In the genomic region with DNA sequence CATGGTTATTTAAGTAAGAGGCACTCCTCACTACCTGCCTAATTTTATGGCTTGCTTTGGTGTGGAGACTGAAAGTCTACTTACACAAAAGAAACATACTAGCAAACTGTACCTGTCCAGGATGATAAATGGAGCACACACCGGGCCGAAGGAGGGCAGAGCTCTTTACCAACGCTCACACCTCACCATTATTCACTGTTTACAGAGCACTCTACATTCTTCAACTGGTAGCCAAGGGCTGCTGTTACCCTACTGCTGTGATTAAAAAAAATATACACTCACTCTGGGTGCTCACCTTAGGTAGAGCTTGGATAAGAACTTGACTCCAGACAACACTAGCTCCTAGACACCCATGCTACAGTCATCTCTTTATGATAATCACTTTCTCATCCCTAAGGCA, we compare ENCODE assay signal across 19 mouse cellular contexts. TPM values are rescaled to one million over a fixed set of nuclear protein-coding genes. Genes with fewer than 3 reads are reported as not detected.
A peak's percentile ranks its signal among the peaks of the same experiment; 100 is the strongest.
DNase-seq lines count a peak whose midpoint lies in the region; ATAC-seq and TF ChIP-seq lines count a peak whose summit lies in the region.
"Had no signal": no experiment of that assay in that cellular context is flagged by ENCODE, and none has a peak within 500 bp of the region (broad histone marks: within the 10 kb centered on the region; RNA-seq: fewer than 3 reads in every experiment).

No protein-coding gene starts in this region.

- H3K27ac ChIP-seq in gastrocnemius, adult 2 months = peak overlapping the region; percentile 92
- no peak overlapping the region for H3K27ac ChIP-seq in heart, embryonic 16.5 days (ENCODE audit: low read length)
- H3K27ac ChIP-seq in lung, postnatal 0 days (ENCODE audit: low read length) = peak overlapping the region; percentile 38; the same call in 1 of the 2 replicates
- H3K27ac ChIP-seq in stomach, embryonic 16.5 days (ENCODE audit: low read length) = peak overlapping the region; percentile 36; the same call in 1 of the 2 replicates
- H3K27ac ChIP-seq: neural tube, embryonic 12.5 days had no signal

- intact Hi-C loops in gastrocnemius, adult 2 months (cut with DNase I) = no loop called here

- DNase-seq in gastrocnemius, adult 2 months = no peak
- no peak for DNase-seq in gastrocnemius, postnatal 25 days
- DNase-seq in heart, adult 11 months = no peak
- DNase-seq in lung, postnatal 0 days (ENCODE audit: low spot score) = peak; percentile 76
- DNase-seq in lung, postnatal 14 days = no peak
- DNase-seq in ovary, postnatal 14 days (ENCODE audit: low spot score) = no peak
- DNase-seq: adrenal gland, adult 2 months; cerebellum, adult 9-11 months; gastrocnemius, postnatal 14 days; kidney, adult 18-20 months; kidney, postnatal 10 days; liver had no signal

- no peak for TF ChIP-seq CTCF in gastrocnemius, adult 2 months (IDR thresholded peaks at IDR 0.05)
- TF ChIP-seq CTCF in lung, postnatal 0 days (IDR thresholded peaks at IDR 0.05) = no peak

- H3K27me3 ChIP-seq in heart, embryonic 16.5 days (ENCODE audit: control insufficient read depth, insufficient read depth, low read length) = no peaks in the 10 kb centered on the region
- no peaks in the 10 kb centered on the region for H3K27me3 ChIP-seq in lung, postnatal 0 days (replicated peaks; ENCODE audit: insufficient read depth, low read length)
- H3K27me3 ChIP-seq in stomach, embryonic 16.5 days (ENCODE audit: control insufficient read depth, insufficient read depth, low read length) = no peaks in the 10 kb centered on the region

- H3K4me1 ChIP-seq in heart, embryonic 16.5 days (ENCODE audit: control insufficient read depth, insufficient read depth, low read length) = peaks cover 25% of the 10 kb centered on the region
- peaks cover 4% of the 10 kb centered on the region; the same call in 1 of the 2 replicates for H3K4me1 ChIP-seq in lung, postnatal 0 days (ENCODE audit: insufficient read depth, low read depth, low read length)
- peaks cover 5% of the 10 kb centered on the region; the same call in 1 of the 2 replicates for H3K4me1 ChIP-seq in stomach, embryonic 16.5 days (ENCODE audit: control insufficient read depth, insufficient read depth, low read length)

- TF ChIP-seq EP300 in lung, postnatal 0 days (IDR thresholded peaks at IDR 0.05) = peak; percentile 72

- peak overlapping the region; percentile 40; the same call in 1 of the 2 replicates for H3K4me2 ChIP-seq in heart, embryonic 16.5 days (ENCODE audit: low read depth, low read length)
- peak overlapping the region; percentile 29 for H3K4me2 ChIP-seq in lung, postnatal 0 days (replicated peaks; ENCODE audit: low read depth, low read length)
- peak overlapping the region; percentile 31; the same call in 1 of the 2 replicates for H3K4me2 ChIP-seq in stomach, embryonic 16.5 days (ENCODE audit: low read depth, low read length)
- H3K4me2 ChIP-seq: midbrain, embryonic 11.5 days; neural tube, embryonic 12.5 days had no signal

- no peak for ATAC-seq in heart, embryonic 16.5 days (replicated peaks; ENCODE audit: extremely low read depth, insufficient read depth, low FRiP score)
- ATAC-seq in lung, postnatal 0 days = peak; percentile 34
- peak; percentile 57 for ATAC-seq in stomach, embryonic 16.5 days (ENCODE audit: insufficient read depth, low FRiP score)
- ATAC-seq: forebrain, embryonic 14.5 days; hindbrain, embryonic 16.5 days had no signal

- no peaks in the 10 kb centered on the region for H3K9me3 ChIP-seq in heart, embryonic 16.5 days (replicated peaks; ENCODE audit: control insufficient read depth, low read length)
- H3K9me3 ChIP-seq in lung, postnatal 0 days (ENCODE audit: low read length) = no peaks in the 10 kb centered on the region
- H3K9me3 ChIP-seq in stomach, embryonic 16.5 days (replicated peaks; ENCODE audit: control insufficient read depth, low read length) = no peaks in the 10 kb centered on the region
- H3K9me3 ChIP-seq: neural tube, embryonic 12.5 days had no signal

- H3K9ac ChIP-seq in heart, embryonic 16.5 days (ENCODE audit: low read length) = peak overlapping the region; percentile 38; the same call in 1 of the 2 replicates
- H3K9ac ChIP-seq in lung, postnatal 0 days (replicated peaks; ENCODE audit: low read depth) = no peak overlapping the region
- no peak overlapping the region for H3K9ac ChIP-seq in stomach, embryonic 16.5 days (ENCODE audit: low read length)
- H3K9ac ChIP-seq: neural tube, embryonic 12.5 days had no signal

- 70% methylated on average over 3 of the region's 3 CpGs for WGBS in heart, embryonic 16.5 days
- WGBS in lung, postnatal 0 days = 25% methylated on average over 3 of the region's 3 CpGs
- WGBS in stomach, embryonic 16.5 days = 37% methylated on average over 3 of the region's 3 CpGs

- H3K4me3 ChIP-seq in gastrocnemius, adult 2 months = peak overlapping the region; percentile 92
- peak overlapping the region; percentile 5 for H3K4me3 ChIP-seq in heart, embryonic 16.5 days (ENCODE audit: low read length)
- H3K4me3 ChIP-seq in lung, postnatal 0 days (ENCODE audit: low read depth, low read length) = no peak overlapping the region; the same call in 1 of the 2 replicates
- H3K4me3 ChIP-seq in stomach, embryonic 16.5 days (replicated peaks; ENCODE audit: low read length) = 0 out of 2 replicates have a peak overlapping the region, but pooled peaks have one; percentile 13
- H3K4me3 ChIP-seq: erythroblast, embryonic 14.5 days; neural tube, embryonic 12.5 days had no signal

- H3K36me3 ChIP-seq in heart, embryonic 16.5 days (ENCODE audit: control insufficient read depth, insufficient read depth) = peaks cover 5% of the 10 kb centered on the region; the same call in 1 of the 2 replicates
- H3K36me3 ChIP-seq in lung, postnatal 0 days (ENCODE audit: insufficient read depth, low read length) = no peaks in the 10 kb centered on the region
- no peaks in the 10 kb centered on the region for H3K36me3 ChIP-seq in stomach, embryonic 16.5 days (ENCODE audit: control insufficient read depth, insufficient read depth, low read length)
- H3K36me3 ChIP-seq: neural tube, embryonic 12.5 days had no signal

RNA-seq across cellular contexts. Expression of gene Pdlim1, which starts 3.1 kb away (rescaled TPM):
- total RNA-seq in gastrocnemius, adult 2 months (2021) = 100 to 1,000 TPM in 1 of 2 experiments, 10 to 100 TPM in 1; 70.8 to 292 TPM
- 100 to 1,000 TPM; 116 to 150 TPM for total RNA-seq in gastrocnemius, postnatal 25 days (2021)
- polyA plus RNA-seq in heart, embryonic 16.5 days (2015; fragmentation: Nextera tagmentation; extraction: Ambion mirVana) = 267 and 270 TPM in 2 replicates
- 139 and 147 TPM in 2 replicates for polyA plus RNA-seq in lung, postnatal 0 days (2015; fragmentation: Nextera tagmentation; extraction: Ambion mirVana)
- 243 and 264 TPM in 2 replicates for polyA plus RNA-seq in stomach, embryonic 16.5 days (2015; fragmentation: Nextera tagmentation; extraction: Ambion mirVana)
